Mouse (Mus musculus) stomach, postnatal 0 days (tissue): ENCODE results near the gene Ankrd33b. TPM values are rescaled to one million over a fixed set of nuclear protein-coding genes. Genes with fewer than 3 reads are reported as not detected.

ENCODE experiments used
- ATAC-seq: fragments of 200-750 bp; cut with Nextera tagmentation; 2 replicates; pipeline ENCODE4 v1.8.0; 2017; ENCODE audit not compliant: low FRiP score, low TSS enrichment
- DNase-seq: peaks from one replicate; pipeline ENCODE4 v3.0.0-alpha.2; 2016; ENCODE audit warnings: low spot score
- H3K27ac ChIP-seq: fragments of 300-500 bp; sonication (generic); replicated peaks from 2 replicates; pipeline ENCODE4 v1.5.1; 2014; ENCODE audit warnings: mild to moderate bottlenecking, control low read depth
- H3K27me3 ChIP-seq: fragments of 300-500 bp; sonication (generic); 2 replicates; pipeline ENCODE4 v1.6.1; 2014; ENCODE audit warnings: low read length; ENCODE audit not compliant: control insufficient read depth, insufficient read depth
- H3K36me3 ChIP-seq: fragments of 300-500 bp; sonication (generic); 2 replicates; pipeline ENCODE4 v1.6.1; 2014; ENCODE audit warnings: low read length, mixed read lengths; ENCODE audit not compliant: control insufficient read depth, insufficient read depth
- H3K4me1 ChIP-seq: fragments of 300-500 bp; sonication (generic); replicated peaks from 2 replicates; pipeline ENCODE4 v1.6.1; 2014; ENCODE audit warnings: antibody characterized with exemption; ENCODE audit not compliant: control insufficient read depth, insufficient read depth
- H3K4me2 ChIP-seq: fragments of 300-500 bp; sonication (generic); replicated peaks from 2 replicates; pipeline ENCODE4 v1.6.1; 2014; ENCODE audit warnings: low read depth, mild to moderate bottlenecking, control low read depth, moderate library complexity
- H3K4me3 ChIP-seq: fragments of 300-500 bp; sonication (generic); 2 replicates; pipeline ENCODE4 v1.5.1; 2014; ENCODE audit warnings: low read depth, low read length, control low read depth
- H3K9ac ChIP-seq: fragments of 300-500 bp; sonication (generic); 2 replicates; pipeline ENCODE4 v1.6.1; 2014; ENCODE audit warnings: mild to moderate bottlenecking, low read length, control low read depth, mixed read lengths
- H3K9me3 ChIP-seq: fragments of 300-500 bp; sonication (generic); 2 replicates; pipeline ENCODE4 v1.6.1; 2016; ENCODE audit warnings: low read length; ENCODE audit not compliant: control insufficient read depth
- CTCF ChIP-seq: IDR thresholded peaks from 2 replicates; pipeline ENCODE4 v1.5.1; 2016; ENCODE audit warnings: antibody characterized with exemption, low read depth, mild to moderate bottlenecking, moderate library complexity
- EP300 ChIP-seq: optimal IDR thresholded peaks from 2 replicates; pipeline ENCODE3; 2016; ENCODE audit warnings: antibody characterized with exemption
- WGBS: fragments of 180-500 bp; shearing (Covaris S2); extraction: QIAGEN DNeasy Blood & Tissue Kit; methylation state at CpG from one replicate; pipeline ENCODE4 v1.1.7; 2014; 5-methylcytosine and 5-hydroxymethylcytosine counted together
- polyA plus RNA-seq: library from polyadenylated mRNA; unstranded; fragments of >200 nt; fragmentation: Nextera tagmentation; extraction: Ambion mirVana; gene quantifications from 2 replicates; pipeline ENCODE4 v1.2.1, GENCODE M21; 2015

Gene Ankrd33b
- polyA plus RNA-seq, 1 experiment from 2014 or later = 0.41 TPM

- ATAC-seq (no peak), DNase-seq (no peak)
- Histone ChIP-seq H3K4me3 (no peak overlapping the region), H3K36me3 (no peaks in the 10 kb centered on the region), H3K9ac (no peak overlapping the region), H3K9me3 (no peaks in the 10 kb centered on the region), H3K4me2 (no peak overlapping the region), H3K4me1 (no peaks in the 10 kb centered on the region), H3K27ac (no peak overlapping the region), H3K27me3 (no peaks in the 10 kb centered on the region)
- TF ChIP-seq CTCF (no peak), EP300 (no peak)
- 79% methylated on average over 7 of the region's 7 CpGs for WGBS
These were observed 34.9 kb downstream of the Ankrd33b start for GRCm38 (mm10) chr15:31332541-31333163.

DNA sequence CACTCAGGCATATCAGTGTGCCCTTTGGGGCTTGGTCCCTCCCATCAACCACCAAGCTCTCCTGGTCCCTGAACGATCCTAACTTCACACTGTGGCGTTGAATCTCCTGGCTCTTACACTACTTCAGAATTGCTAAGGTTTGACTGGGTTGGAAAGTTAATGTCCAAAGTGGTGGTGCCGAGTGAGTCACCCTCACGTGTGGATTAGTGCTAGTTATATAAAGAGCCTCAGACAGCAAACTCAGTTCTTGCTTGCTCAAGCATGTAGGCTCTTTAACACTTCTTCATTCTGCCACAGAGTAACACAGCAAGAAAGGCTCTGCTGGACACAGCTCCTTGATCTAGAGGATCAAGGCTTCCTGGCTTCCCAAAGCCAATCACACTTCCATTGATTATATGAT, 35.8 kb downstream of the Ankrd33b start:
- 64% methylated on average over 4 of the region's 4 CpGs for WGBS
- H3K4me2 ChIP-seq = no peak overlapping the region
- no peak for DNase-seq
- H3K36me3 ChIP-seq = no peaks in the 10 kb centered on the region
- no peak overlapping the region for H3K4me3 ChIP-seq
- ATAC-seq = no peak
- no peak overlapping the region for H3K27ac ChIP-seq
- H3K27me3 ChIP-seq = no peaks in the 10 kb centered on the region
- TF ChIP-seq CTCF = no peak
- TF ChIP-seq EP300 = no peak
- H3K9me3 ChIP-seq = no peaks in the 10 kb centered on the region
- H3K9ac ChIP-seq = no peak overlapping the region
- no peaks in the 10 kb centered on the region for H3K4me1 ChIP-seq

- H3K4me3 ChIP-seq = no peak overlapping the region
- H3K27me3 ChIP-seq = no peaks in the 10 kb centered on the region
- TF ChIP-seq EP300 = no peak
- TF ChIP-seq CTCF = no peak
- no peak for DNase-seq
- no peak for ATAC-seq
- WGBS = 75% methylated on average over 9 of the region's 9 CpGs
- no peaks in the 10 kb centered on the region for H3K9me3 ChIP-seq
- H3K4me1 ChIP-seq = no peaks in the 10 kb centered on the region
- H3K27ac ChIP-seq = no peak overlapping the region
- H3K9ac ChIP-seq = no peak overlapping the region
- no peaks in the 10 kb centered on the region for H3K36me3 ChIP-seq
- H3K4me2 ChIP-seq = no peak overlapping the region
These were observed 39.4 kb downstream of the Ankrd33b start for GRCm38 (mm10) chr15:31328082-31328614.

DNA sequence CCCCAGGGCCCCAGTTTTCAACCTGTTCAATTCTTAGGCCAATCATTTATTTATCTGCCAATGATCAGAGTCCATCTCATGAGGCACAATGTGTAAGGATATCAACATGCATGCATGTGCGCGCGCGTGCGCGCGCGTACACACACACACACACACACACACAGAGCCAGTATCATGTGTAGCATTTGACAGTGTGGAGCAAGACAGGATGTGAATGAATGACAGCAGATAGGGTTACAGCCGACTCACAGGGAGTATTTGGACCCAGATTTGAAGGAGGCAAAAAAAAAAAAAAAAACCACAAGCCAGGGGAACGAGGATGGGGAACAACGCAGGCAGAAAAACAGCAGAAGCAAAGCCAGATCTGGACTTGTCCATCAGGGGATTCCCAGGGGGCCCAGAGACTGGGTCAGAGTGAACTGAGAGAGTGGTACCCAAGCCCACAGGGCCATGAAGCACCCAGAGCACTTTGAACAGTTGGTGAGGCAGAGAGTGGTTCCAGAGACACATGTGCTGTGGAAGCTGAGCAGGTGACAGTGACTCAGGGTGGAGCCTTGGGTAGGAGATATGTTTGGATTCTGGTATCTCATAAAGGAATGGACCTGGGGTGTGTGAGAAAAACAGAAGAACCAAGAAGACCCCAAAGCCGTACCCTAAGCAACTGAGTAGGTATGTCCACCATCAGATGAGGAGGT, 41.7 kb downstream of the Ankrd33b start:
- Histone ChIP-seq H3K4me3 (no peak overlapping the region), H3K27me3 (no peaks in the 10 kb centered on the region), H3K9me3 (no peaks in the 10 kb centered on the region), H3K4me2 (no peak overlapping the region), H3K9ac (no peak overlapping the region), H3K36me3 (no peaks in the 10 kb centered on the region), H3K4me1 (no peaks in the 10 kb centered on the region), H3K27ac (no peak overlapping the region)
- 89% methylated on average over 12 of the region's 12 CpGs for WGBS
- TF ChIP-seq CTCF (no peak), EP300 (no peak)
- ATAC-seq = no peak
- DNase-seq = no peak

GRCm38 (mm10) chr15:31324551-31324950, 43.0 kb downstream of the Ankrd33b start:
- ATAC-seq = no peak

GRCm38 (mm10) chr15:31323684-31324083, 43.8 kb downstream of the Ankrd33b start:
- DNase-seq (no peak), ATAC-seq (no peak)
- Histone ChIP-seq H3K9ac (no peak overlapping the region), H3K4me1 (no peaks in the 10 kb centered on the region), H3K9me3 (no peaks in the 10 kb centered on the region), H3K4me2 (no peak overlapping the region), H3K4me3 (no peak overlapping the region), H3K36me3 (no peaks in the 10 kb centered on the region), H3K27me3 (no peaks in the 10 kb centered on the region), H3K27ac (no peak overlapping the region)
- peak; percentile 46 for TF ChIP-seq CTCF
- TF ChIP-seq EP300 = no peak
- WGBS = 80% methylated on average over 4 of the region's 4 CpGs

More at GRCm38 (mm10) chr15:31324551-31324950, 43.0 kb downstream of the Ankrd33b start:
- TF ChIP-seq EP300 = no peak
- no peak for TF ChIP-seq CTCF
- H3K27ac ChIP-seq = no peak overlapping the region
- H3K4me3 ChIP-seq = no peak overlapping the region
- no peak overlapping the region for H3K4me2 ChIP-seq
- WGBS = 83% methylated on average over 13 of the region's 13 CpGs
- no peaks in the 10 kb centered on the region for H3K4me1 ChIP-seq
- no peaks in the 10 kb centered on the region for H3K27me3 ChIP-seq
- H3K9ac ChIP-seq = no peak overlapping the region
- no peaks in the 10 kb centered on the region for H3K36me3 ChIP-seq
- no peak for DNase-seq
- H3K9me3 ChIP-seq = no peaks in the 10 kb centered on the region
